Mouse (Mus musculus) forebrain, embryonic 10.5 days (tissue): ENCODE measurements around the gene Ptprcap. TPM values are rescaled to one million over a fixed set of nuclear protein-coding genes. Genes with fewer than 3 reads are reported as not detected.

Experiments
- DNase-seq: peaks from one replicate; pipeline ENCODE4 v3.0.0-alpha.2; 2017; ENCODE audit warnings: low spot score; ENCODE audit errors: extremely low spot score
- H3K27ac ChIP-seq: fragments of 300-500 bp; sonication (generic); 2 replicates; pipeline ENCODE4 v1.5.1; 2016; ENCODE audit warnings: mild to moderate bottlenecking
- H3K27me3 ChIP-seq: fragments of 300-500 bp; sonication (generic); 2 replicates; pipeline ENCODE4 v1.6.1; 2016; ENCODE audit warnings: mild to moderate bottlenecking; ENCODE audit not compliant: poor library complexity, severe bottlenecking
- H3K36me3 ChIP-seq: fragments of 300-500 bp; sonication (generic); replicated peaks from 2 replicates; pipeline ENCODE4 v1.6.1; 2016; ENCODE audit warnings: mild to moderate bottlenecking, moderate library complexity
- H3K4me1 ChIP-seq: fragments of 300-500 bp; sonication (generic); 2 replicates; pipeline ENCODE4 v1.6.1; 2016
- H3K4me3 ChIP-seq: fragments of 300-500 bp; sonication (generic); 2 replicates; pipeline ENCODE4 v1.5.1; 2016; ENCODE audit warnings: mild to moderate bottlenecking, moderate library complexity
- H3K9me3 ChIP-seq: fragments of 300-500 bp; sonication (generic); 2 replicates; pipeline ENCODE4 v1.6.1; 2016; ENCODE audit warnings: mild to moderate bottlenecking, moderate library complexity
- WGBS: fragments of 180-500 bp; shearing (Covaris S2); methylation state at CpG from one replicate; pipeline ENCODE4 v1.1.7; 2016; 5-methylcytosine and 5-hydroxymethylcytosine counted together
- polyA plus RNA-seq: library from polyadenylated mRNA; unstranded; fragments of >200 nt; fragmentation: Nextera tagmentation; extraction: Ambion mirVana; gene quantifications from 2 replicates; pipeline ENCODE4 v1.2.1, GENCODE M21; 2016

The Ptprcap gene
- polyA plus RNA-seq, 1 experiment from 2014 or later = not detected

DNA sequence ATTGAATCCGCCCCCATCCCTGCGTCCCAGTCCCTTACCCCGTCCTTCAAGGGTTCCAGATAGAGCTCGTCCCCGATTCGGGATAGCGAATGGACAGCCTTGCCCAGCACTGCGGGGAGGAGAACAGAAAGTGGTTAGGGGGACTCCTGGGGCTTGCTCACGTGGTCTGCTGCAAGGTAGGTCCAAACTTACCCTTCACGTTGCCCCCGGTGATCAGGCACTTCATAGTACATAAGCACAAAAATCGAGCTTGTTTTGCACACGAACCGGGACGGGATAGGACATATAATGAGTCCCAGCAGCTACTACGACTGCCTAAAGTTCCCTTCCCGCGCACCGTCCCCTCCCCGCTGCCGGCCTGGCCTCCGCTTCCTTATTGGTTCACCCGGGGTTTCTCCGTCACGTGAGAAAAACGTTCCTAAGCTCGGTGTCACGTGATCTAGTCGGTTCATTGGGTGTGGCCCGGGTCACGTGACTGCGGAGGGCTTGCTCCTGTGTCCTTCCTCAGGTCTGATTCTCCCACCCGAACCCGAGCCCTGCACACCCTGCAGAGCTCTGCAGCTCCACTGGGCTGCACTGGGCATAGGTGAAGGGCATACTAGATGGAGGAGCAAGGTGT, 48.0 kb downstream of the Ptprcap start, which contains the start of gene Rad9a:
Gene Rad9a, minus strand, starts transcription at position 372 of the 619 bp plus-strand sequence.
- WGBS = under 1% methylated on average over 34 of the region's 34 CpGs
- Histone ChIP-seq H3K27me3 (peaks cover 31% of the 10 kb centered on the region), H3K4me1 (peaks cover 43% of the 10 kb centered on the region), H3K36me3 (peaks cover 42% of the 10 kb centered on the region), H3K4me3 (peak within 1 kb of the TSS; percentile 85), H3K9me3 (no peaks in the 10 kb centered on the region), H3K27ac (peak within 1 kb of the TSS; percentile 93)
- DNase-seq = peak; percentile 98

DNA sequence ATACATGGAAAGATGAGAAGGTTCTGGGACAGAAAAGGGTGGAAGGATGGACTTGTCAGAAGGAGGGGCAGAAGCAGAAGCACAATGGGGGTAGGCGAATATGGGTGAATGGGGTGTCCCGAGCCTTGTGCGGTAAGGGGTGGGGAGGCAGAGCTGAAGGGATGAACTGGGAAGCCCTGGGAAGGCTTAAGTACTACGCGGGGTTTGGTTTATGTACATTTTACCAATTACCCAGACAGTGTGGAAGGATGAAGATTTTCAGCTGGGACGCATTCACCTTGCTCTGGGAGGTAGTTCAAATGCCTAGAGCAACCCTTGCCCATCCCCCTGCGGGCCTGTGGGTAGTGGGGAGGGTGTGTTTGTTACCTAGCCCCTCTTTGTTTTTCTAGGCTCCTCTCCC, 48.7 kb downstream of the Ptprcap start:
- DNase-seq = no peak
- 26% methylated on average over 7 of the region's 7 CpGs for WGBS
- Histone ChIP-seq H3K36me3 (peaks cover 34% of the 10 kb centered on the region), H3K4me1 (peaks cover 35% of the 10 kb centered on the region), H3K27ac (peak overlapping the region; percentile 93), H3K9me3 (no peaks in the 10 kb centered on the region), H3K4me3 (peak overlapping the region; percentile 85), H3K27me3 (peaks cover 33% of the 10 kb centered on the region)

DNA sequence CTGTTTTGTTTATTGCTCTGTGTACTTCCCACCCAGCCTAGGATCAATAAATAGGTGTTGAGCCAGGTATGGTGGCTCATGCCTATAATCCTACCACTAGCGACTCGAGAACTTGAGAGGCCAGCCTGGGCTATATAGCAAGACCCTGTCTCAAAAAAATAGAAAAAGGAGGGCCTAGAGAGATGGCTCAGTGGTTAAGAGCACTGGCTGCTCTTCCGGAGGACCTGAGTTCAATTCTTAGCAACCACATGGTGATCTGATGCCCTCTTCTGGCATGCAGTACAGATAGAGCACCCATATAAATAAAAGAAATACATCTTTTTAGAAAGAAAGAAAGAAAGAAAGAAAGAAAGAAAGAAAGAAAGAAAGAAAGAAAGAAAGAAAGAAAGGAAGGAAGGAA, 49.7 kb downstream of the Ptprcap start:
- no peak overlapping the region for H3K4me3 ChIP-seq

DNA sequence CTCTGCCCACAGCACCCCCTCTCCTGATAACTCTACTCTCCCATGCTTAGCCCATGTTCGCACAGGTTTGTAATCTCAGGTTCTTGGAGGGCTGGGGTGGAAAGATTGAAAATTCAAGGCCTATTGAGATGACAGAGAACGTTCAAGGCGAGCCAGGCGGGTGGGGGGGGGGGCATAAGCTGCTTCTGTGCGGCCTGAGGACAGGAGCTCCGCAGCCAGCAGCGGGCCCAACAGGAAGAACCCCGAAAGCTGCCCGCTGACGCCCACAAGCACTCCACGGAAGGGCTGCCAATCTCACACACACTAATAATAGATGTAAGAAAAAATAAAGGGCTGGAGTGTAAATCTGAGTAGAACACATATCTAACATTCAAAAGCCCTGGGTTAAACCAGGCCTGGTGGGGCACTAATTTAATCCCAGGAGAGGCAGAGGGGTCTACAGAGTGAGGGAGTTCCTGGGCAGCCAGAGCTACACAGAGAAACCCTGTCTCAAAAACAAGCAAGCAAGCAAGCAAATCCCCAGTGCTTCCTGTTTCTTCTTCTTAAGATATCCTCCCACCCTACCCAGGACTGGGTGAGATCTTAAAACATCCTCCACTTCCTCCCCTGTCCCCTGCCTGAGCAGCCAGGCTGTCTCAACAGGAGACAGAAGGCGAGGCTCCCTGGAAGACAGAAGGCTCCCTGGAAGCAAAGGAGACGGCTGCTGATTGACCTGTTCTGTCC, 50.4 kb downstream of the Ptprcap start:
- Histone ChIP-seq H3K27me3 (peaks cover 45% of the 10 kb centered on the region), H3K27ac (no peak overlapping the region), H3K9me3 (no peaks in the 10 kb centered on the region), H3K36me3 (peaks cover 18% of the 10 kb centered on the region), H3K4me3 (no peak overlapping the region), H3K4me1 (peaks cover 35% of the 10 kb centered on the region)
- no peak for DNase-seq
- WGBS = 71% methylated on average over 13 of the region's 13 CpGs

More for the DNA sequence above, 49.7 kb downstream of the Ptprcap start:
- WGBS = 70% methylated on average over 3 of the region's 3 CpGs
- no peak for DNase-seq
- peaks cover 35% of the 10 kb centered on the region for H3K4me1 ChIP-seq
- peaks cover 24% of the 10 kb centered on the region for H3K36me3 ChIP-seq
- no peak overlapping the region for H3K27ac ChIP-seq
- H3K9me3 ChIP-seq = no peaks in the 10 kb centered on the region
- H3K27me3 ChIP-seq = peaks cover 39% of the 10 kb centered on the region

DNA sequence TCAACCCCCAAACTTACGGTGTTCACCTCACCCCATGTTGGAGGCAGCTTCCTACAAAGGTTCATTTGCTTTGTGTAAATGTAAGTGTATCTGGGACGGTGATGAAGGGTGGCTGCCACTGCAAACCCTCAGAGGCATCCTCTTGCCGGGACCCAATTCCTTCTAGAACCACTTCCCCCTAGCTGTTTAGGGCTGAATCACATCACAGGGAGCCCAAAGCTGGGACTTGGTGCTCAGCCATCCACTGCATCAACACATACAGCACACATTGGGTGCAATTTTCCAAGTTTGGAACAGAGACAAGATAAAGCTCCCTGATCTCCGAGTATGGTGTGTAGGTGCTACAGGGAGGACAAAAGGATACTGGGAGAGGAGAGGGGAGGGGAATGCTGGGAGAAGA, 51.5 kb downstream of the Ptprcap start:
- peaks cover 50% of the 10 kb centered on the region for H3K27me3 ChIP-seq
- DNase-seq = no peak
- no peak overlapping the region for H3K4me3 ChIP-seq
- WGBS = 57% methylated on average over 4 of the region's 4 CpGs
- H3K4me1 ChIP-seq = peaks cover 26% of the 10 kb centered on the region
- peaks cover 7% of the 10 kb centered on the region for H3K36me3 ChIP-seq
- no peak overlapping the region for H3K27ac ChIP-seq
- no peaks in the 10 kb centered on the region for H3K9me3 ChIP-seq

Other genes with a start within 250 kb of the Ptprcap start
- gene Tcirg1, start 246.5 kb upstream of the Ptprcap start, polyA plus RNA-seq = 17.2 and 17.9 TPM in 2 replicates
- gene Ndufs8, start 240.8 kb upstream of the Ptprcap start, polyA plus RNA-seq = 226 and 228 TPM in 2 replicates
- gene Aldh3b1, start 223.8 kb upstream of the Ptprcap start, polyA plus RNA-seq = 0.36 and 0.58 TPM in 2 replicates
- 4.6 and 4.9 TPM in 2 replicates for gene Unc93b1, start 218.4 kb upstream of the Ptprcap start, polyA plus RNA-seq
- gene Aldh3b3, start 195.0 kb upstream of the Ptprcap start, polyA plus RNA-seq = not detected in 2 replicates
- 0.37 and 0.39 TPM in 2 replicates for gene Aldh3b2, start 181.3 kb upstream of the Ptprcap start, polyA plus RNA-seq
- gene Acy3, start 167.0 kb upstream of the Ptprcap start, polyA plus RNA-seq = 1.8 and 2.5 TPM in 2 replicates
- gene Tbx10, start 160.9 kb upstream of the Ptprcap start, polyA plus RNA-seq = not detected in 2 replicates
- 24.8 and 30.4 TPM in 2 replicates for gene Nudt8, start 153.0 kb upstream of the Ptprcap start, polyA plus RNA-seq
- 2.8 and 3.5 TPM in 2 replicates for gene Gm49405, start 153.0 kb upstream of the Ptprcap start, polyA plus RNA-seq
- 3.6 and 4.0 TPM in 2 replicates for gene Doc2g, start 150.3 kb upstream of the Ptprcap start, polyA plus RNA-seq
- gene Ndufv1, start 140.8 kb upstream of the Ptprcap start, polyA plus RNA-seq = 208 and 210 TPM in 2 replicates
- 412 and 423 TPM in 2 replicates for gene Gstp1, start 115.6 kb upstream of the Ptprcap start, polyA plus RNA-seq
- gene Gstp2, start 107.6 kb upstream of the Ptprcap start, polyA plus RNA-seq = 0.27 and 0.46 TPM in 2 replicates
- gene Gstp3, start 94.0 kb upstream of the Ptprcap start, polyA plus RNA-seq = not detected in 2 replicates
- not detected in 2 replicates for gene Cabp2, start 72.0 kb upstream of the Ptprcap start, polyA plus RNA-seq
- 85.8 and 86.6 TPM in 2 replicates for gene Cdk2ap2, start 56.4 kb upstream of the Ptprcap start, polyA plus RNA-seq
- 12.1 and 15.8 TPM in 2 replicates for gene Pitpnm1, start 53.6 kb upstream of the Ptprcap start, polyA plus RNA-seq
- gene Aip, start 27.7 kb upstream of the Ptprcap start, polyA plus RNA-seq = 55.2 and 56.5 TPM in 2 replicates
- not detected in 2 replicates for gene Gpr152, start 13.8 kb upstream of the Ptprcap start, polyA plus RNA-seq
- gene Cabp4, start 9.6 kb upstream of the Ptprcap start, polyA plus RNA-seq = not detected in 2 replicates
- 128 and 130 TPM in 2 replicates for gene Coro1b, start 5.0 kb upstream of the Ptprcap start, polyA plus RNA-seq
- gene Rps6kb2, start 9.8 kb downstream of the Ptprcap start, polyA plus RNA-seq = 59.7 TPM in 2 replicates
- gene Carns1, start 21.9 kb downstream of the Ptprcap start, polyA plus RNA-seq = 2.5 TPM in 2 replicates
- gene Tbc1d10c, start 37.7 kb downstream of the Ptprcap start, polyA plus RNA-seq = 0.43 and 0.47 TPM in 2 replicates
- 998 and 1,002 TPM in 2 replicates for gene Ppp1ca, start 38.5 kb downstream of the Ptprcap start, polyA plus RNA-seq
- gene Rad9a, start 48.1 kb downstream of the Ptprcap start, polyA plus RNA-seq = 57.4 and 67.1 TPM in 2 replicates
- gene Clcf1, start 60.6 kb downstream of the Ptprcap start, polyA plus RNA-seq = 0.86 and 1.1 TPM in 2 replicates
- gene AC109138.7, start 60.8 kb downstream of the Ptprcap start, polyA plus RNA-seq = not detected in 2 replicates
- gene Pold4, start 78.3 kb downstream of the Ptprcap start, polyA plus RNA-seq = 10.4 and 10.6 TPM in 2 replicates
- gene Ssh3, start 115.6 kb downstream of the Ptprcap start, polyA plus RNA-seq = 3.1 and 3.6 TPM in 2 replicates
- 7.9 and 9.2 TPM in 2 replicates for gene Ankrd13d, start 129.5 kb downstream of the Ptprcap start, polyA plus RNA-seq
- 13.6 and 15.0 TPM in 2 replicates for gene Grk2, start 152.6 kb downstream of the Ptprcap start, polyA plus RNA-seq
- gene Kdm2a, start 244.7 kb downstream of the Ptprcap start, polyA plus RNA-seq = 55.2 and 57.2 TPM in 2 replicates